Mouse (Mus musculus) heart, embryonic 16.5 days (tissue): Measurements from ENCODE around the gene Cabp2. TPM values are rescaled to one million over a fixed set of nuclear protein-coding genes. Genes with fewer than 3 reads are reported as not detected.
"Not testable (repeated sequence)": the region's sequence is repeated elsewhere in the genome, so short reads cannot be mapped to it uniquely, and the experiment has no call there.

Experiments
- ATAC-seq: fragments of 200-750 bp; cut with Nextera tagmentation; replicated peaks from 2 replicates; pipeline ENCODE4 v1.8.0; 2017; ENCODE audit warnings: moderate number of reproducible peaks; ENCODE audit not compliant: insufficient read depth, low FRiP score; ENCODE audit errors: extremely low read depth
- H3K27ac ChIP-seq: fragments of 300-500 bp; sonication (generic); 2 replicates; pipeline ENCODE4 v1.5.1; 2014; ENCODE audit warnings: mild to moderate bottlenecking, low read length, control low read depth, moderate library complexity
- H3K27me3 ChIP-seq: fragments of 300-500 bp; sonication (generic); 2 replicates; pipeline ENCODE4 v1.6.1; 2014; ENCODE audit warnings: low read length, mixed read lengths; ENCODE audit not compliant: control insufficient read depth, insufficient read depth
- H3K36me3 ChIP-seq: fragments of 300-500 bp; sonication (generic); 2 replicates; pipeline ENCODE4 v1.6.1; 2014; ENCODE audit not compliant: control insufficient read depth, insufficient read depth
- H3K4me1 ChIP-seq: fragments of 300-500 bp; sonication (generic); 2 replicates; pipeline ENCODE4 v1.6.1; 2014; ENCODE audit warnings: low read length, mixed read lengths; ENCODE audit not compliant: control insufficient read depth, insufficient read depth
- H3K4me2 ChIP-seq: fragments of 300-500 bp; sonication (generic); 2 replicates; pipeline ENCODE4 v1.6.1; 2014; ENCODE audit warnings: low read depth, mild to moderate bottlenecking, control low read depth, low read length
- H3K4me3 ChIP-seq: fragments of 300-500 bp; sonication (generic); 2 replicates; pipeline ENCODE4 v1.5.1; 2014; ENCODE audit warnings: mild to moderate bottlenecking, control low read depth, low read length
- H3K9ac ChIP-seq: fragments of 300-500 bp; sonication (generic); 2 replicates; pipeline ENCODE4 v1.6.1; 2014; ENCODE audit warnings: low read length, control low read depth
- H3K9me3 ChIP-seq: fragments of 300-500 bp; sonication (generic); replicated peaks from 2 replicates; pipeline ENCODE4 v1.6.1; 2016; ENCODE audit warnings: low read length; ENCODE audit not compliant: control insufficient read depth
- WGBS: fragments of 180-500 bp; shearing (Covaris S2); extraction: QIAGEN DNeasy Blood & Tissue Kit; methylation state at CpG from one replicate; pipeline ENCODE4 v1.1.7; 2014; 5-methylcytosine and 5-hydroxymethylcytosine counted together
- polyA plus RNA-seq: library from polyadenylated mRNA; unstranded; fragments of >200 nt; fragmentation: Nextera tagmentation; extraction: Ambion mirVana; gene quantifications from 2 replicates; pipeline ENCODE4 v1.2.1, GENCODE M21; 2015

Cabp2 gene
- polyA plus RNA-seq, 1 experiment from 2014 or later = not detected

DNA sequence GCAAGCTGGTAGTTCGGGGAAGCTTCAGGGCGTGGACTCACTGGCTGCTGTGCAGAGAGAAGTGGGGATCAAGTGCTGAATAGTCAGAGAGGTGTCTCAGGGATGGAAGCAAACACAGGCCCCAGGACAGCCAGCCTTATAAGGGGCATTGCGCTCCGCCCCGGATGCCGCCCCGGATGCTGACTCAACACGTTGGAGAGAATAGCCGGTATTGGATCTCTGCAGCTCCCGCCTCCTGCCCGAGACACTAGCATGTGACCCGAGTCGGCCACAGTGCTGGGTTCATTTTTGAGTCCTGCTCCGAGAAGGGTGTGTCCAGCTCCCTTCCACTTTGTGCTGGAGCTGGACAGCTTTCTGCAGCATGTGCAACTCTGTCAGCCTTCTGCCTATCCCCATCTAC, 39.3 kb upstream of the Cabp2 start:
- Histone ChIP-seq H3K9me3 (no peaks in the 10 kb centered on the region), H3K4me1 (peaks cover 9% of the 10 kb centered on the region; the same call in 1 of the 2 replicates), H3K9ac (no peak overlapping the region), H3K4me2 (peak overlapping the region; percentile 24; the same call in 1 of the 2 replicates), H3K27me3 (no peaks in the 10 kb centered on the region), H3K4me3 (no peak overlapping the region), H3K27ac (no peak overlapping the region), H3K36me3 (no peaks in the 10 kb centered on the region)
- ATAC-seq = no peak
- WGBS = 61% methylated on average over 14 of the region's 14 CpGs

DNA sequence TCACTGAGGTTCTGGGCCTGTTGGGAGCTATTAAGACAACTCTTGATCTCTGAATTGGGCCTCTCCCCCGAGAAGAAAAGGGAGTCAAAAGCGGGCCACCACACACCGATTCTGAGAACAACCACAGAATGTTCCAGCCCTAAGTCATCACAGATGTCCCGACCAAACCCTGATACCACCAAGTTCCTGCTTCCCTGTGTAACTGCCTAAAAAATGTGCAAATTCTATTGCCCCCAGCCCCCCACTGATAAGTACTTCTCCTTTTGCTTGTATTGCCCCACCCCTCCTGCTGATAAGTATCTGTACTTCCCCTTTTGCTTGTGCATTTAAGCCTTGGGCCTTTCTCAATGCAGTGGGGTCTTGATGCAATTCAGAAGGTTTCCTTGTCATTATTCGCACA, 37.3 kb upstream of the Cabp2 start:
- H3K9ac ChIP-seq, H3K4me1 ChIP-seq, ATAC-seq, H3K4me3 ChIP-seq, H3K4me2 ChIP-seq, H3K36me3 ChIP-seq, H3K27me3 ChIP-seq, H3K9me3 ChIP-seq, H3K27ac ChIP-seq: not testable (repeated sequence)
- 78% methylated on average over 5 of the region's 5 CpGs for WGBS

DNA sequence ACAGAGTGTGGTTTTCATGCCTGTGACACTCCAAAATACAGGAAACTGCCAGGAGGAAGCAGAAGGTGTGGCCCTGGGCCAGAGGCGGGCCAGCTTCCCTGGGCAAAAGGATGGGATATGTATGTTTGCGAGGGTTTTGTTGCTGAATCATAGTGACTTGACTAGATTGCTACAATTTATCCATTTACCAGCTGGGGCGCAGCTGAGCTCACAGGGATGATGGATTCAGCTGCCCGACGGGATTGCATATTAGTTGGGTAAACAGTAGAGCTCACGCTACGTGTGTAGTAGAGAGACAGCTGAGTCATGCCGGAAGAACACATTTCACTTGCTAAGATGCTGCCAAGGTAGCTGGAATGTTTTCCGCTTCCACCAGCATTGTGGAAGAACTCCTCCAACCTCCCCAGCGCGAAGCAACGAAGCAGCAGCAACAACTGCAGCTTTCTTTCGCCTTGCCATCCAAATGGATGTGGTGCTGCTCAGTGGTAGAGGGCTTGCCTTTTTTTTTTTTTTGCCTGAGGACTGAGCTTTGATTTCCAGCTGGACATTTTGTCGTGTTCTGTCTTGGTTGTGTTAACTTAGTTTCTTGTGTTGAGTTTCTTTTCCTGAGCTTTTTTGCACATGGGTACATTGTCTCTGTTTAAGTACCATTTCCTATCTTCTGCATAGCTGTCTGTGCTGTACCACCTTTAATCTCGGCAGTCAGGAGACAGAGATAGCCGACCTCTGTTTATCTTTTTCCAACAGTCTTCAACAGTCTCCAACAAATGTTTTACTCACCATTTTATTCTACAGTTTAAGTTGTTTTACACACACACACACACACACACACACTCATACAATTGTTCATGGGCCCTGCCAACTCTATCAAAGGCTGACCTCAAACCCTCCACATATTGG, 35.2 kb upstream of the Cabp2 start, which contains the start of gene Gstp2:
Gene Gstp2 (minus strand): TSS at position 58 of the 900 bp plus-strand sequence.
- H3K4me3 ChIP-seq = no peak within 1 kb of the TSS
- WGBS = 37% methylated on average over 16 of the region's 16 CpGs
- H3K36me3 ChIP-seq = no peaks in the 10 kb centered on the region

DNA sequence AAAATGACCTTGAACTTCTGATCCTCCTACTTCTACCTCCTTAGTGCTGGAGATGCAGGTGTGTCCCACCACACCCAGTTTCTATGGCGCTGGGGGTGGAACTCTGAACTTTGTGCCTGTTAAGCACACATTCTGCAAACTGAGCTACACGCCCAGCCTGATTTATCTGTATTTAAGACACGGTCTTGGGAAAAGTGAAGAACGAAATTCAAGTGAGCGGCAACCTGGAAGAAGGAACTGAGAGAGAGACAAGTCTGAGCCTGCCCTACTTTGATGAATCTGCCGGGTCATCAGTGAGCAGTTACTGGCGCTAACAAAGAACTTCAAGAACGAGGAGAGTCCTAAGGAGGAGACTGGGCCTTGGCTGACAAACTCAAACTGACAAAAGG, 34.5 kb upstream of the Cabp2 start:
- Histone ChIP-seq H3K9me3 (no peaks in the 10 kb centered on the region), H3K27ac (no peak overlapping the region), H3K4me1 (peaks cover 2% of the 10 kb centered on the region; the same call in 1 of the 2 replicates), H3K27me3 (no peaks in the 10 kb centered on the region), H3K9ac (no peak overlapping the region), H3K36me3 (no peaks in the 10 kb centered on the region), H3K4me2 (no peak overlapping the region), H3K4me3 (no peak overlapping the region)
- no peak for ATAC-seq
- WGBS = 80% methylated on average over 8 of the region's 8 CpGs

More for the DNA sequence above, 35.2 kb upstream of the Cabp2 start, which contains the start of gene Gstp2:
- H3K27ac ChIP-seq = no peak within 1 kb of the TSS
- H3K9ac ChIP-seq = no peak within 1 kb of the TSS
- peak; percentile 46 for ATAC-seq
- H3K27me3 ChIP-seq = no peaks in the 10 kb centered on the region
- peak within 1 kb of the TSS; percentile 27 for H3K4me2 ChIP-seq
- H3K4me1 ChIP-seq = peaks cover 2% of the 10 kb centered on the region; the same call in 1 of the 2 replicates
- H3K9me3 ChIP-seq = no peaks in the 10 kb centered on the region

DNA sequence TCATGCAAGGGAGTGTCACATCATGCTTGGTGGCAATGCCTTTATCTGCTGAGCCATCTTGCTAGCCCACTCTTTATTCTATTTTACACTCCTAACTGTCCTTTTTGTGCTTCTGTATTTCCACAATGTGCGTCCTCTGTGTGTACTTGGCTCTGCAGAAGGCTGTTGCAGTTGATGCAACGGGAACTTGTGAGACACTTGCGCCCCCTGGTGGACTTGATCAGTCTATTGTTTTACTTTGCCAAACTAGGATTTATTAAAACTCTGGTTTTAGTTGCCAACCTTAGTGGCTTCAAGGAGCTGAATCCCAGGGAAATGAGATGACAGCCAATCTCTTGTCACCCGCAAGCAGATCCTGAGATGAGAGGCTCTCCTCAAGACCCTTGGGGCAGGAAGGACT, 33.5 kb upstream of the Cabp2 start:
- 17% methylated on average over 4 of the region's 4 CpGs for WGBS
- Histone ChIP-seq H3K9me3 (no peaks in the 10 kb centered on the region), H3K27me3 (no peaks in the 10 kb centered on the region), H3K36me3 (no peaks in the 10 kb centered on the region), H3K9ac (no peak overlapping the region), H3K27ac (no peak overlapping the region), H3K4me2 (no peak overlapping the region), H3K4me1 (peaks cover 2% of the 10 kb centered on the region; the same call in 1 of the 2 replicates), H3K4me3 (no peak overlapping the region)
- no peak for ATAC-seq

DNA sequence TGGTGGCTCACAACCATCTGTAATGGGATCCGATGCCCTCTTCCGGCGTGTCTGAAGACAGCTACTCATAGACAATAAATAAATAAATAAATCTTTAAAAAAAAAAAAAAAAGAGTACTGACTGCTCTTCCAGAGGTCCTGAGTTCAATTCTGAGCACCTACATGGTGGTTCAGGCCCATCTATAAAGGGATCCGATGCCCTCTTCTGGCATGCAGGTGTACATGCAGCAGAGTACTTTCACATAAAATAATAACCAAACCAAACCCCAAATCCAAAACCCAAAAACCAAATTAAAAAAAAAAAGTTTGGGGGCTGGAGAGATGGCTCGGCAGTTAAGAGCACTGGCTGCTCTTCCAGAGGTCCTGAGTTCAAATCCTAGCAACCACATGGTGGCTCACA, 32.3 kb upstream of the Cabp2 start:
- WGBS = 83% methylated on average over 5 of the region's 5 CpGs
- H3K27me3 ChIP-seq, ATAC-seq, H3K27ac ChIP-seq, H3K9ac ChIP-seq, H3K9me3 ChIP-seq, H3K4me1 ChIP-seq, H3K4me3 ChIP-seq, H3K36me3 ChIP-seq, H3K4me2 ChIP-seq: not testable (repeated sequence)

DNA sequence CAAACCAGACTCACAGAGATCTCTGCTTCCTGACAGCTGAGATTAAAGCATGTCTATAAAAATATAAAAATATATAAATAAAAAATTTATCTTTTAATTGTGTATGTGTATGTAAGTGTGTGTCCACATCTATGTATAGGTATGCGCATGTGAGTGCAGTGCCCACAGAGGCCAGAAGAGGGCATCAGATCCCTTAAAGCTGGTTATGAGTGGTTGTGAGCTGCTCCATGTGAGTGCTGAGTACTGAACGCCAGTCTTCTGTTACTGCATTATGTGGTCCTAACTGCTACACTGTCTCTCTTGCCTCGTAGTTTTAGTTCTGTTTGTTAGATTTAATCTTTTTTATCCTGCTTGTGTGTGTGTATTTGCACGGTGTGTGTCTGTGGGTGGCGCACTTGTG, 30.4 kb upstream of the Cabp2 start:
- Histone ChIP-seq H3K9me3 (no peaks in the 10 kb centered on the region), H3K9ac (no peak overlapping the region), H3K4me3 (no peak overlapping the region), H3K36me3 (no peaks in the 10 kb centered on the region), H3K4me2 (no peak overlapping the region), H3K27ac (no peak overlapping the region), H3K4me1 (peaks cover 7% of the 10 kb centered on the region), H3K27me3 (no peaks in the 10 kb centered on the region)
- WGBS = 94% methylated on average over 5 of the region's 5 CpGs
- no peak for ATAC-seq

DNA sequence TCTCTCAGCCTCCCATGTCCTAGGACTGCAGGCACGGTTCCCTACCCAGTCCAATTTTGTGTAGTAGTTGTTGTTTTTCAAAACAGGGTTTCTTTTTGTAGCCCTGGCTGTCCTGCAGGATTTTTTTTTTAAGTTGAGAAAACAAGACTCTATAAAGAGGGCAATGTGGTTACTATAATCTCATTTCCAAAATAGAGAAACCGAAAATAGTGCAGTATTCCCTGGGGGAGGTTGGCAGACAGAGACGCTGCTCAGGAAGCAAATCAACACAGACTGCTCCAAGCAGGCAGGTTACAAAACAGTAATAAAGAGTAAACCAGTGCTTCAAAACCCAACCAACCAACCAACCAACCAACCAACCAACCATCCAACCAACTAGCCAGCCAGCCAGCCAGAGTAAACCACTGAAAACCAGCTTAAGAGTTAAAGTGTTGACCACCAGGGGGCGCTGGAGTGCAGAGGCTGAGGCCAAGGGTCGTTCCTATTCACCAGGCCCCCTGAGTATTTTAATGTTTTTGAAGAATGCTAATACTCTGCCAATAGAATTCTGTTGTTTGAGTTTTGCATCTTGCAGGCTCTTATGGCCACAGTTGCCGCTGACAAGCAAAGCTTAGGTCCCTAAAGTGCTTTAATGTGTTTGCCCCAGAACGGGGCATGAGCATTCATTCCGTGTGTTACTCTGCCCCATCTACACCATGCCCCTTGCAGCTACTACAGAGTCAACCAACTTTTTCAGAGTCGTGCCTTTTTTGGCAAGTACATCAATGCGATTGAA, 29.4 kb upstream of the Cabp2 start:
- Histone ChIP-seq H3K27me3 (no peaks in the 10 kb centered on the region), H3K4me1 (peaks cover 14% of the 10 kb centered on the region), H3K9ac (no peak overlapping the region), H3K9me3 (no peaks in the 10 kb centered on the region), H3K36me3 (no peaks in the 10 kb centered on the region), H3K4me3 (no peak overlapping the region), H3K4me2 (no peak overlapping the region), H3K27ac (no peak overlapping the region)
- 49% methylated on average over 10 of the region's 10 CpGs for WGBS
- no peak for ATAC-seq

DNA sequence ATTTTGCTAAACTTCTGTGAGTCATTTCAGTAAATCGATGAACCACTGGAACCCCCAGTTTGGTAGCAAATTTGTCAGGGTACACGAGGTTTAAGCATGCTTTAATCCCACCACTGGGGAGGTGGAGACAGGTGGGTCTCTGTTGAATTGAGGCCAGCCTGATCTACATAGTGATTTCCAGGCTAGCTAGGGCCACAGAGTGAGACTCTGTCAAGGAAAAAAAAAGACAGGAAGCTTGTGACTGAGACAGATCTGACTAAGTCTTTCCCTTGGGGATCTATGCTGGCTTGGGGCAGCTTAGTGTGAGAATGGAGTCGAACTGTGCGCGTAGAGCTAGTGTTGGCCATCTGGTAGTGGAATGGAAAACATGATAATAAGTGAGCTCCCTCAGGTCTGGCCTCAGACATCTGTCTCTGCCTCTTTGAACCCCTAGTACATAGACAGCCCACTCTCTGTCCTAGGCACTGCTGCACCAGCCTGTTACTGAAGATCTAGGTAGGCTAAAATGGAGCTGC, 28.8 kb upstream of the Cabp2 start:
- Histone ChIP-seq H3K27ac (no peak overlapping the region), H3K4me3 (no peak overlapping the region), H3K9me3 (no peaks in the 10 kb centered on the region), H3K36me3 (no peaks in the 10 kb centered on the region), H3K27me3 (no peaks in the 10 kb centered on the region), H3K4me2 (no peak overlapping the region), H3K9ac (no peak overlapping the region), H3K4me1 (peaks cover 15% of the 10 kb centered on the region)
- no peak for ATAC-seq
- 72% methylated on average over 5 of the region's 5 CpGs for WGBS
